Mouse (Mus musculus) midbrain, postnatal 0 days (tissue): ENCODE measurements at regions not wholly inside any gene's neighbourhood (a gene's known extent, or its start where the extent isn't known, plus 50 kb on each side); places are given as distances from the start of the nearest gene placed in this dataset.

ENCODE experiments used
- ATAC-seq: fragments of 200-750 bp; cut with Nextera tagmentation; 2 replicates; pipeline ENCODE4 v1.8.0; 2017; ENCODE audit warnings: moderate number of reproducible peaks, mild to moderate bottlenecking, moderate TSS enrichment, moderate library complexity; ENCODE audit not compliant: low FRiP score
- DNase-seq: peaks from one replicate; pipeline ENCODE4 v3.0.0-alpha.2; 2015; ENCODE audit warnings: low spot score
- H3K27ac ChIP-seq: fragments of 300-500 bp; sonication (generic); 2 replicates; pipeline ENCODE4 v1.5.1; 2014; ENCODE audit warnings: low read depth, mild to moderate bottlenecking, low read length, mixed read lengths
- H3K27me3 ChIP-seq: fragments of 300-500 bp; sonication (generic); 2 replicates; pipeline ENCODE4 v1.6.1; 2014; ENCODE audit warnings: low read length, control low read depth, mixed read lengths; ENCODE audit not compliant: insufficient read depth
- H3K36me3 ChIP-seq: fragments of 300-500 bp; sonication (generic); 2 replicates; pipeline ENCODE4 v1.6.1; 2014; ENCODE audit warnings: low read length, control low read depth, mixed read lengths; ENCODE audit not compliant: insufficient read depth
- H3K4me1 ChIP-seq: fragments of 300-500 bp; sonication (generic); 2 replicates; pipeline ENCODE4 v1.6.1; 2014; ENCODE audit warnings: mild to moderate bottlenecking, control low read depth, antibody characterized with exemption, low read length, mixed read lengths; ENCODE audit not compliant: insufficient read depth
- H3K4me2 ChIP-seq: fragments of 300-500 bp; sonication (generic); 2 replicates; pipeline ENCODE4 v1.6.1; 2014; ENCODE audit warnings: low read depth, mild to moderate bottlenecking, low read length, mixed read lengths; ENCODE audit not compliant: poor library complexity, severe bottlenecking
- H3K4me3 ChIP-seq: fragments of 300-500 bp; sonication (generic); 2 replicates; pipeline ENCODE4 v1.5.1; 2014; ENCODE audit warnings: low read depth, mild to moderate bottlenecking, low read length, moderate library complexity
- H3K9ac ChIP-seq: fragments of 300-500 bp; sonication (generic); replicated peaks from 2 replicates; pipeline ENCODE4 v1.6.1; 2014; ENCODE audit warnings: mild to moderate bottlenecking, low read length, moderate library complexity, mixed read lengths; ENCODE audit not compliant: poor library complexity, severe bottlenecking
- H3K9me3 ChIP-seq: fragments of 300-500 bp; sonication (generic); 2 replicates; pipeline ENCODE4 v1.6.1; 2016; ENCODE audit warnings: low read length, control low read depth
- CTCF ChIP-seq: IDR thresholded peaks from 2 replicates; pipeline ENCODE4 v1.5.1; 2016; ENCODE audit warnings: antibody characterized with exemption, mild to moderate bottlenecking
- WGBS: fragments of 180-500 bp; shearing (Covaris S2); extraction: QIAGEN DNeasy Blood & Tissue Kit; methylation state at CpG from one replicate; pipeline ENCODE4 v1.1.7; 2014; 5-methylcytosine and 5-hydroxymethylcytosine counted together

DNA sequence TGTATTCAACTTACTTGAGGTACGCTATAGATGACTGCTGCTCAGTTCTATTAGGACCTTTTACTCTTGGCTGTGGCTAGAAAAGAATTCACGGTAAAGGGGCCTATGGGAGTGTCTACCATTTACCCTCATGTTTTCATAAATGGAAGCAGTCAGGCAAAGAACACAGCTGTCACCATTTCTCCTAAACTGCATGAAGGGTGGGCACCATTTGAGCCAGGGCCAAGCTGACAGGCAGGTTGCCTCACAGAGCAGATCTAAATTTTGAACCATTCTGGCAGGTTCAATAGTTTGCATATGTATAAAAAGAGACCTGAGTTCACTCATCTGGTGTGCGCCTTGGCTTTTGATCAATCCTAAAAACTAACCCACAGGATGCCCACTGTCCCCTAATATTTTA, 410.3 kb downstream of the Rwdd3 start:
- WGBS = 93% methylated on average over 3 of the region's 3 CpGs
- ATAC-seq (no peak; the same call in 1 of the 2 replicates), DNase-seq (peak; percentile 26)
- Histone ChIP-seq H3K36me3 (no peaks in the 10 kb centered on the region), H3K9ac (no peak overlapping the region), H3K4me2 (no peak overlapping the region), H3K4me1 (no peaks in the 10 kb centered on the region), H3K9me3 (no peaks in the 10 kb centered on the region), H3K4me3 (no peak overlapping the region), H3K27me3 (no peaks in the 10 kb centered on the region), H3K27ac (no peak overlapping the region)
- no peak for TF ChIP-seq CTCF

DNA sequence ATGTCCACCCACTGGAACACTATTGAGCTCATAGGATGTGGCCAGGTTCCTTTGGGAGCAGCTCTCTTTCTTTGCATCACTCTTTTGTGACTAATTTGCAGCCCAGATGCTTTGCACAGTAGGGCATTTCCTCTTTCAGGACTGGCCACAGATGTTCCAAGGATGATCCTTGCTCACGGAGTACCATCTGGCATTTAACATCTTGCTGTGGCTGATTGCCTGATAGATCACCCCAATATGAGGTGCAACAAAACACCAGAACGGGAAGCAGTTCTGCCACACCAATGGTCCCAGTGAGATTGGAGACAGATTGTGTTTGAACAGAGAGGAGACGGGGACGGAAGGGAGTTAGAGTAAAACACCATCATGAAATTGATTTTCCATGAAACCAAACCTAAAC, 423.0 kb downstream of the Rwdd3 start:
- Histone ChIP-seq H3K4me2 (no peak overlapping the region), H3K36me3 (no peaks in the 10 kb centered on the region), H3K4me3 (no peak overlapping the region), H3K27me3 (no peaks in the 10 kb centered on the region), H3K9ac (no peak overlapping the region), H3K9me3 (no peaks in the 10 kb centered on the region), H3K27ac (no peak overlapping the region), H3K4me1 (no peaks in the 10 kb centered on the region)
- no peak for TF ChIP-seq CTCF
- WGBS = 76% methylated on average over 4 of the region's 4 CpGs
- ATAC-seq (no peak), DNase-seq (peak; percentile 37)

DNA sequence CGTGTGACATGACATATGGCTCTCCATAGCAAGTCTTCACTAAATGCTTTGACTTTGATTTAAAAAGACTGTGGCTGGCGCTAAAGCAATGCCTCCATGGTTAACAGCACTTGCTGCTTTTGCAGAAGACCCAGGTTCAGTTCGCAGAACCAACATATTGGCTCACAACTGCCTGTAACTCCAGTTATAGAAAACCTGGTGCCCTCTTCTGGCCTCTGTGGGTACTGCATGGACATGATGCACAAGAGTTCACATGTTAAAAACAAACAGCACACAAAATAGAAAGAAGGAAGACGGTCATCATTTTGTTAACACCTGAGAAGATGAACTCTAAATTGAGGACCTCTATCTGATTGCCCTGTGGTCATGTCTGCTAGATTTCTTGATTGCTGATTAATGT, 423.8 kb downstream of the Rwdd3 start:
- H3K27me3 ChIP-seq = no peaks in the 10 kb centered on the region
- H3K9ac ChIP-seq = no peak overlapping the region
- ATAC-seq (no peak), DNase-seq (no peak)
- no peaks in the 10 kb centered on the region for H3K4me1 ChIP-seq
- H3K4me2 ChIP-seq = no peak overlapping the region
- H3K9me3 ChIP-seq = no peaks in the 10 kb centered on the region
- no peaks in the 10 kb centered on the region for H3K36me3 ChIP-seq
- 88% methylated on average over 4 of the region's 4 CpGs for WGBS
- peak; percentile 53 for TF ChIP-seq CTCF
- no peak overlapping the region for H3K27ac ChIP-seq
- H3K4me3 ChIP-seq = no peak overlapping the region

DNA sequence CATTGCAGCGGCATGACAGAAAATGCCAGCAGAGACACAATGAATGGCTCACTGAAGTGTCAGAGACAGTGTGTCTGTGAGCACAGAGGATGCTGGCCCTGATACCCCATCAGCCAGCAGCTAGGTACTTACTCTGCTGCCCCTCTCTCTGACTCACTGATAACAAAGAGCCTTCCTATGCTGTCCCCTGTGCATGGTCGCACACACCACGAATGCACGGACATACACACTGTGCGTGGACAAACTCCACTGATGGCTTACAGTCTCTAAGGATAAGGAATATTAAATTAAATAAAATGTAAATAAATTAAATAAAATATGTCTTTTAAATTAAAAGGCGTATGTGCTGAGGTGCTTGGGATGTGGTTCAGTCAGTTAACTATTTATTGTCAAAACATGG, 438.2 kb downstream of the Rwdd3 start:
- H3K4me2 ChIP-seq = no peak overlapping the region
- no peak for ATAC-seq
- no peak overlapping the region for H3K4me3 ChIP-seq
- no peaks in the 10 kb centered on the region for H3K9me3 ChIP-seq
- no peaks in the 10 kb centered on the region for H3K4me1 ChIP-seq
- H3K27ac ChIP-seq = no peak overlapping the region
- H3K36me3 ChIP-seq = no peaks in the 10 kb centered on the region
- H3K9ac ChIP-seq = no peak overlapping the region
- 98% methylated on average over 6 of the region's 6 CpGs for WGBS
- no peak for TF ChIP-seq CTCF
- H3K27me3 ChIP-seq = no peaks in the 10 kb centered on the region
- DNase-seq = no peak

DNA sequence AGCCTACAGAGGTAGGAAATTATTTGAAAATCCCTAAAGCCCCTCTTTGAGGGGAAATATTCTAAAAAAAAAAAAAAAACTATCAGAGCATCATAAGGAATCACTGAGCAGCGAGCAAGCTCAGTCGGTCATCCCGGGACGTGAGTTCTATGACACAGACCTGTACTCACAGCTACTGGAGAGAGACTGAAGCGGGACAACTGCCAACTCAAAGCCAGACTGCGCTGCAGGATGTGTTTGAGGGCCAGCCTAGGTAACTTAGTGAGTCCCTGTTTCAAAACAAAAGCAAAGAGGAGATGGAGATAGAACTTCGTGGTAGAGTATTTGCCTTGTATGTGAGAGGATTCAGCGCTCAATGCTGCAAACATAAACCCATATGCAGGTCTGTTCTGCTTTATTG, 439.1 kb downstream of the Rwdd3 start:
- Histone ChIP-seq H3K9me3 (no peaks in the 10 kb centered on the region), H3K27me3 (no peaks in the 10 kb centered on the region), H3K4me2 (no peak overlapping the region), H3K27ac (no peak overlapping the region), H3K36me3 (no peaks in the 10 kb centered on the region), H3K4me3 (no peak overlapping the region), H3K4me1 (no peaks in the 10 kb centered on the region), H3K9ac (no peak overlapping the region)
- TF ChIP-seq CTCF = no peak
- DNase-seq = no peak
- WGBS = 93% methylated on average over 8 of the region's 8 CpGs
- no peak for ATAC-seq

DNA sequence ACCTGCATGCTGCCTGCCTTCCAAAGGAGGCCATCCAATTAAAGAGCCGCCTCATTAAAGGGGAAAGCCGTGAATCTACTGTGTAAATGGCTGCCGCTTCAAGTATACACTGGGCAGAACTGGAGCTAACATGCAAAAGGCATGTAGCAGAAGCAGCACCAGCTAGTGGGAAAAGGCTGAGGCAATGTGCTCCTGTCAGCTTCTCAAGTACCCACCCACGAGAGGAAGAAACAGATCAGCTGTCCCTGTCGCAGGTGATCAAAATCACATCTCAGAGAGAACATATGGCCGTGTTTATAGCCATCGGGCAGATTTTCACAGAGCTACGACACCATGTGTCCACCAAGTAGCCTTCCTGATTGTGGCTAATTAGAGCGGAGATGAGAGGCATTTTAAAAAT, 440.2 kb downstream of the Rwdd3 start:
- Histone ChIP-seq H3K9ac (no peak overlapping the region), H3K9me3 (no peaks in the 10 kb centered on the region), H3K4me2 (no peak overlapping the region), H3K27ac (no peak overlapping the region), H3K4me3 (no peak overlapping the region), H3K27me3 (no peaks in the 10 kb centered on the region), H3K36me3 (no peaks in the 10 kb centered on the region), H3K4me1 (no peaks in the 10 kb centered on the region)
- DNase-seq (peak; percentile 70), ATAC-seq (peak; percentile 41)
- TF ChIP-seq CTCF = no peak
- 61% methylated on average over 9 of the region's 9 CpGs for WGBS
